Mouse (Mus musculus): ENCODE data around the gene Gm19402. TPM values are rescaled to one million over a fixed set of nuclear protein-coding genes. Genes with fewer than 3 reads are reported as not detected.
A peak's percentile ranks its signal among the peaks of the same experiment; 100 is the strongest.

Gene Gm19402
- polyA plus RNA-seq, 1 experiment from 2014 or later, result not detected

- Histone ChIP-seq H3K4me2 (ENCODE audit: low read length) (0 out of 2 replicates have a peak within 1 kb of the TSS, but pooled peaks have one; percentile 7), H3K27me3 (ENCODE audit: insufficient read depth, low read length) (peaks cover 8% of the 10 kb centered on the region; the same call in 1 of the 2 replicates), H3K9ac (ENCODE audit: low read depth, low read length) (no peak within 1 kb of the TSS), H3K36me3 (ENCODE audit: insufficient read depth, low read length) (no peaks in the 10 kb centered on the region), H3K27ac (no peak within 1 kb of the TSS), H3K4me1 (replicated peaks; ENCODE audit: insufficient read depth, low read length) (no peaks in the 10 kb centered on the region), H3K9me3 (replicated peaks; ENCODE audit: low read length) (no peaks in the 10 kb centered on the region), H3K4me3 (replicated peaks; ENCODE audit: low read depth, low read length) (no peak within 1 kb of the TSS)
- no peak for DNase-seq (ENCODE audit: low spot score)
- WGBS, result 8% methylated on average over 22 of the region's 22 CpGs
- no peak for TF ChIP-seq CTCF (IDR thresholded peaks at IDR 0.05; ENCODE audit: low read depth)
- ATAC-seq (replicated peaks; ENCODE audit: low FRiP score, low read depth), result no peak
Measured at GRCm38 (mm10) chr10:77685895-77686664, 4.5 kb downstream of the Gm19402 start, which contains the start of gene Tspear. TSS of gene Tspear (plus strand) at chr10:77686569.

GRCm38 (mm10) chr10:77684181-77684580 lies 6.4 kb downstream of the Gm19402 start:
- no peak for DNase-seq (ENCODE audit: low spot score)
- TF ChIP-seq CTCF (IDR thresholded peaks at IDR 0.05; ENCODE audit: low read depth), result no peak
- no peaks in the 10 kb centered on the region for H3K9me3 ChIP-seq (replicated peaks; ENCODE audit: low read length)
- no peak for ATAC-seq (replicated peaks; ENCODE audit: low FRiP score, low read depth)
- peaks cover 8% of the 10 kb centered on the region; the same call in 1 of the 2 replicates for H3K27me3 ChIP-seq (ENCODE audit: insufficient read depth, low read length)
- no peak overlapping the region for H3K27ac ChIP-seq
- H3K4me1 ChIP-seq (replicated peaks; ENCODE audit: insufficient read depth, low read length), result no peaks in the 10 kb centered on the region
- H3K4me2 ChIP-seq (ENCODE audit: low read length), result no peak overlapping the region
- no peak overlapping the region for H3K4me3 ChIP-seq (replicated peaks; ENCODE audit: low read depth, low read length)
- no peak overlapping the region for H3K9ac ChIP-seq (ENCODE audit: low read depth, low read length)
- H3K36me3 ChIP-seq (ENCODE audit: insufficient read depth, low read length), result no peaks in the 10 kb centered on the region
- WGBS, result 29% methylated on average over 8 of the region's 8 CpGs

- H3K27me3 ChIP-seq (ENCODE audit: insufficient read depth, low read length), result peaks cover 14% of the 10 kb centered on the region
Measured at GRCm38 (mm10) chr10:77682994-77683393, 7.6 kb downstream of the Gm19402 start.

GRCm38 (mm10) chr10:77677562-77677961 lies 13.0 kb downstream of the Gm19402 start:
- 0% methylated on average over 32 of the region's 35 CpGs for WGBS
- no peaks in the 10 kb centered on the region for H3K9me3 ChIP-seq (replicated peaks; ENCODE audit: low read length)
- 0 out of 2 replicates have a peak overlapping the region, but pooled peaks have one; percentile 18 for H3K4me3 ChIP-seq (replicated peaks; ENCODE audit: low read depth, low read length)
- peaks cover 19% of the 10 kb centered on the region for H3K27me3 ChIP-seq (ENCODE audit: insufficient read depth, low read length)
- peak overlapping the region; percentile 44 for H3K4me2 ChIP-seq (ENCODE audit: low read length)
- DNase-seq (ENCODE audit: low spot score) (no peak), ATAC-seq (replicated peaks; ENCODE audit: low FRiP score, low read depth) (no peak)
- H3K27ac ChIP-seq, result no peak overlapping the region
- 0 out of 2 replicates have a peak, but pooled peaks cover 6% of the 10 kb centered on the region for H3K4me1 ChIP-seq (replicated peaks; ENCODE audit: insufficient read depth, low read length)
- H3K36me3 ChIP-seq (ENCODE audit: insufficient read depth, low read length), result no peaks in the 10 kb centered on the region
- no peak for TF ChIP-seq CTCF (IDR thresholded peaks at IDR 0.05; ENCODE audit: low read depth)
- H3K9ac ChIP-seq (ENCODE audit: low read depth, low read length), result no peak overlapping the region

More at GRCm38 (mm10) chr10:77682994-77683393, 7.6 kb downstream of the Gm19402 start:
- Histone ChIP-seq H3K9ac (ENCODE audit: low read depth, low read length) (no peak overlapping the region), H3K27ac (no peak overlapping the region), H3K4me3 (replicated peaks; ENCODE audit: low read depth, low read length) (no peak overlapping the region), H3K4me1 (replicated peaks; ENCODE audit: insufficient read depth, low read length) (no peaks in the 10 kb centered on the region), H3K9me3 (replicated peaks; ENCODE audit: low read length) (no peaks in the 10 kb centered on the region), H3K36me3 (ENCODE audit: insufficient read depth, low read length) (no peaks in the 10 kb centered on the region), H3K4me2 (ENCODE audit: low read length) (no peak overlapping the region)
- 80% methylated on average over 7 of the region's 7 CpGs for WGBS
- ATAC-seq (replicated peaks; ENCODE audit: low FRiP score, low read depth) (no peak), DNase-seq (ENCODE audit: low spot score) (no peak)
- TF ChIP-seq CTCF (IDR thresholded peaks at IDR 0.05; ENCODE audit: low read depth), result no peak

GRCm38 (mm10) chr10:77673765-77674164 lies 16.8 kb downstream of the Gm19402 start:
- 54% methylated on average over 13 of the region's 13 CpGs for WGBS
- H3K4me1 ChIP-seq (replicated peaks; ENCODE audit: insufficient read depth, low read length), result 0 out of 2 replicates have a peak, but pooled peaks cover 6% of the 10 kb centered on the region
- H3K27me3 ChIP-seq (ENCODE audit: insufficient read depth, low read length), result peaks cover 19% of the 10 kb centered on the region
- TF ChIP-seq CTCF (IDR thresholded peaks at IDR 0.05; ENCODE audit: low read depth), result no peak
- H3K9me3 ChIP-seq (replicated peaks; ENCODE audit: low read length), result no peaks in the 10 kb centered on the region
- ATAC-seq (replicated peaks; ENCODE audit: low FRiP score, low read depth), result no peak
- H3K9ac ChIP-seq (ENCODE audit: low read depth, low read length), result no peak overlapping the region
- no peak overlapping the region for H3K27ac ChIP-seq
- no peak overlapping the region for H3K4me2 ChIP-seq (ENCODE audit: low read length)
- no peak for DNase-seq (ENCODE audit: low spot score)
- H3K4me3 ChIP-seq (replicated peaks; ENCODE audit: low read depth, low read length), result no peak overlapping the region
- no peaks in the 10 kb centered on the region for H3K36me3 ChIP-seq (ENCODE audit: insufficient read depth, low read length)

- Histone ChIP-seq H3K27ac (no peak overlapping the region), H3K36me3 (ENCODE audit: insufficient read depth, low read length) (no peaks in the 10 kb centered on the region), H3K4me1 (replicated peaks; ENCODE audit: insufficient read depth, low read length) (no peaks in the 10 kb centered on the region), H3K4me3 (replicated peaks; ENCODE audit: low read depth, low read length) (no peak overlapping the region), H3K9ac (ENCODE audit: low read depth, low read length) (no peak overlapping the region), H3K4me2 (ENCODE audit: low read length) (no peak overlapping the region), H3K27me3 (ENCODE audit: insufficient read depth, low read length) (no peaks in the 10 kb centered on the region; the same call in 1 of the 2 replicates), H3K9me3 (replicated peaks; ENCODE audit: low read length) (no peaks in the 10 kb centered on the region)
- ATAC-seq (replicated peaks; ENCODE audit: low FRiP score, low read depth) (no peak), DNase-seq (ENCODE audit: low spot score) (no peak)
- TF ChIP-seq CTCF (IDR thresholded peaks at IDR 0.05; ENCODE audit: low read depth), result no peak
- 64% methylated on average over 4 of the region's 4 CpGs for WGBS
Measured at GRCm38 (mm10) chr10:77671519-77671918, 19.0 kb downstream of the Gm19402 start.

Measured in kidney, postnatal 0 days (tissue).